Mouse (Mus musculus) C2C12 (cell line): ENCODE results near the gene Map2k6.

Experiments
- CTCF ChIP-seq: IDR thresholded peaks from one replicate; pipeline ENCODE4 v1.5.1; 2011; ENCODE audit not compliant: control insufficient read depth, insufficient read depth, insufficient read length
- FOSL1 ChIP-seq: IDR thresholded peaks from one replicate; pipeline ENCODE4 v1.8.0; 2011; ENCODE audit warnings: mild to moderate bottlenecking, low read length; ENCODE audit not compliant: poor library complexity, insufficient read depth, severe bottlenecking
- MAX ChIP-seq: IDR thresholded peaks from one replicate; pipeline ENCODE4 v1.6.1; 2011; ENCODE audit warnings: mild to moderate bottlenecking, control low read depth
- MYOD1 ChIP-seq: IDR thresholded peaks from one replicate; pipeline ENCODE4 v1.6.1; 2011; ENCODE audit warnings: low read depth; ENCODE audit not compliant: control insufficient read depth, insufficient read length
- MYOG ChIP-seq: IDR thresholded peaks from one replicate; pipeline ENCODE4 v1.6.1; 2011; ENCODE audit not compliant: control insufficient read depth, insufficient read length; ENCODE audit errors: extremely low read depth
- USF1 ChIP-seq: IDR thresholded peaks from one replicate; pipeline ENCODE4 v1.6.1; 2011; ENCODE audit warnings: low read depth, mild to moderate bottlenecking, control low read depth, moderate library complexity

DNA sequence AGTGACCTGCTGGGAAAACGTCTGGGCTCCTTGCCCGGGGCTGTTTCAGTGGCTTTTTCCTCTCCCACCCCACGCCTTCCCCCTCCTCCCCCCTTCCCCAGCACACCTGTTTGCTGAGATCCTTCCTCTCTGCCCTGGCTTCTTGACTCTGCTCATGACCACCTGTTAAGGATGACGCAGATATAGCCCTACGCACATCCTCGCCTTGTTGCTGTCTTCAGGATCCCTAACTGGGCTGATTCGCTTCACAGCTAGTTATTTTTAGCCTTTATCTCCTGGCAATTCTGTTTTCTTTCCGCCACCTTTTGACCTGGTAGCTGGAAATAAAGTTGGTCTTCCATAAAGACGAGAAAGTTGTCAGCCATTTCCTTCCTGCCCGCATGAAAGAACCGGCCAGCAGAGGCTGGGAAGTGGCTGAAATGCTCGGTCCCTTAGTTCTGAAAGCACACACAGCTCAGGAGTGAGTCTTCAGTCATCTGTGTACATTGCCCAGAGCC lies 152.6 kb downstream of the Map2k6 start:
- TF ChIP-seq MAX (no peak), USF1 (no peak), MYOG (no peak), CTCF (no peak), MYOD1 (no peak), FOSL1 (no peak)
